Mouse (Mus musculus): ENCODE data around the gene Tmem86b. TPM values are rescaled to one million over a fixed set of nuclear protein-coding genes. Genes with fewer than 3 reads are reported as not detected.

Gene Tmem86b
- total RNA-seq (2014; fragmentation: Nextera tagmentation): 24.5 and 28.0 TPM in 2 replicates
- 17.5 and 26.2 TPM in 2 replicates for total RNA-seq (2017)

- ATAC-seq (replicated peaks; ENCODE audit: poor library complexity, severe bottlenecking): no peak
Observed at GRCm38 (mm10) chr7:4631031-4631430, at the start of gene Tmem86b. TSS of gene Tmem86b (minus strand) at chr7:4631422.

GRCm38 (mm10) chr7:4675200-4675599, 44.0 kb upstream of the Tmem86b start:
- no peak for ATAC-seq (replicated peaks; ENCODE audit: poor library complexity, severe bottlenecking)

GRCm38 (mm10) chr7:4674114-4674731, 43.0 kb upstream of the Tmem86b start:
- peak; percentile 74 for ATAC-seq (replicated peaks; ENCODE audit: poor library complexity, severe bottlenecking)

- ATAC-seq (replicated peaks; ENCODE audit: poor library complexity, severe bottlenecking): no peak
Observed at GRCm38 (mm10) chr7:4671956-4672355, 40.7 kb upstream of the Tmem86b start.

GRCm38 (mm10) chr7:4670655-4671255, 39.5 kb upstream of the Tmem86b start:
- no peak for ATAC-seq (replicated peaks; ENCODE audit: poor library complexity, severe bottlenecking)

GRCm38 (mm10) chr7:4669156-4669555, 37.9 kb upstream of the Tmem86b start:
- ATAC-seq (replicated peaks; ENCODE audit: poor library complexity, severe bottlenecking): no peak

- ATAC-seq (replicated peaks; ENCODE audit: poor library complexity, severe bottlenecking): no peak
Observed at GRCm38 (mm10) chr7:4668506-4668905, 37.3 kb upstream of the Tmem86b start.

- ATAC-seq (replicated peaks; ENCODE audit: poor library complexity, severe bottlenecking): no peak
Observed at GRCm38 (mm10) chr7:4666871-4667270, 35.6 kb upstream of the Tmem86b start.

- no peak for ATAC-seq (replicated peaks; ENCODE audit: poor library complexity, severe bottlenecking)
Observed at GRCm38 (mm10) chr7:4663742-4664141, 32.5 kb upstream of the Tmem86b start.

- ATAC-seq (replicated peaks; ENCODE audit: poor library complexity, severe bottlenecking): no peak
Observed at GRCm38 (mm10) chr7:4663179-4663578, 32.0 kb upstream of the Tmem86b start.

GRCm38 (mm10) chr7:4659911-4660443, 28.8 kb upstream of the Tmem86b start:
- no peak for ATAC-seq (replicated peaks; ENCODE audit: poor library complexity, severe bottlenecking)

GRCm38 (mm10) chr7:4658912-4659551, 27.8 kb upstream of the Tmem86b start, which contains the start of gene Ppp6r1:
TSS of gene Ppp6r1 (minus strand) at chr7:4659019.
- peak; percentile 83 for ATAC-seq (replicated peaks; ENCODE audit: poor library complexity, severe bottlenecking)

GRCm38 (mm10) chr7:4658128-4658907, 27.1 kb upstream of the Tmem86b start:
- peak; percentile 22; the same call in 1 of the 2 replicates for ATAC-seq (replicated peaks; ENCODE audit: poor library complexity, severe bottlenecking)

- ATAC-seq (replicated peaks; ENCODE audit: poor library complexity, severe bottlenecking): no peak
Observed at GRCm38 (mm10) chr7:4657521-4658127, 26.4 kb upstream of the Tmem86b start.

- ATAC-seq (replicated peaks; ENCODE audit: poor library complexity, severe bottlenecking): 0 out of 2 replicates have a peak, but pooled peaks have one; percentile 5
Observed at GRCm38 (mm10) chr7:4656818-4657217, 25.6 kb upstream of the Tmem86b start.

- no peak for ATAC-seq (replicated peaks; ENCODE audit: poor library complexity, severe bottlenecking)
Observed at GRCm38 (mm10) chr7:4655916-4656315, 24.7 kb upstream of the Tmem86b start.

GRCm38 (mm10) chr7:4655393-4655792, 24.2 kb upstream of the Tmem86b start:
- no peak for ATAC-seq (replicated peaks; ENCODE audit: poor library complexity, severe bottlenecking)

- no peak for ATAC-seq (replicated peaks; ENCODE audit: poor library complexity, severe bottlenecking)
Observed at GRCm38 (mm10) chr7:4654221-4654620, 23.0 kb upstream of the Tmem86b start.

- ATAC-seq (replicated peaks; ENCODE audit: poor library complexity, severe bottlenecking): peak; percentile 71
Observed at GRCm38 (mm10) chr7:4653780-4654179, 22.6 kb upstream of the Tmem86b start.

GRCm38 (mm10) chr7:4653351-4653750, 22.1 kb upstream of the Tmem86b start:
- peak; percentile 1; the same call in 1 of the 2 replicates for ATAC-seq (replicated peaks; ENCODE audit: poor library complexity, severe bottlenecking)

All from granulocyte monocyte progenitor cell, adult 5-6 weeks (primary cell).